Mouse (Mus musculus) hindbrain, embryonic 14.5 days (tissue): ENCODE data around the gene Ifne. TPM values are rescaled to one million over a fixed set of nuclear protein-coding genes. Genes with fewer than 3 reads are reported as not detected.

ENCODE experiments used
- ATAC-seq: fragments of 200-750 bp; cut with Nextera tagmentation; 2 replicates; pipeline ENCODE4 v1.8.0; 2017; ENCODE audit warnings: moderate number of reproducible peaks, mild to moderate bottlenecking, moderate TSS enrichment, moderate library complexity; ENCODE audit not compliant: low FRiP score
- DNase-seq: peaks from one replicate; pipeline ENCODE4 v3.0.0-alpha.2; 2015; ENCODE audit warnings: low spot score
- H3K27ac ChIP-seq: fragments of 300-500 bp; sonication (generic); 2 replicates; pipeline ENCODE4 v1.5.1; 2014; ENCODE audit warnings: mild to moderate bottlenecking, moderate library complexity
- H3K27me3 ChIP-seq: fragments of 300-500 bp; sonication (generic); 2 replicates; pipeline ENCODE4 v1.6.1; 2014; ENCODE audit warnings: mild to moderate bottlenecking, low read length, mixed read lengths; ENCODE audit not compliant: control insufficient read depth, insufficient read depth
- H3K36me3 ChIP-seq: fragments of 300-500 bp; sonication (generic); replicated peaks from 2 replicates; pipeline ENCODE4 v1.6.1; 2014; ENCODE audit not compliant: control insufficient read depth, insufficient read depth
- H3K4me1 ChIP-seq: fragments of 300-500 bp; sonication (generic); replicated peaks from 2 replicates; pipeline ENCODE4 v1.6.1; 2014; ENCODE audit warnings: antibody characterized with exemption, low read length, mixed read lengths; ENCODE audit not compliant: control insufficient read depth, insufficient read depth
- H3K4me2 ChIP-seq: fragments of 300-500 bp; sonication (generic); replicated peaks from 2 replicates; pipeline ENCODE4 v1.6.1; 2014; ENCODE audit warnings: mild to moderate bottlenecking, moderate library complexity
- H3K4me3 ChIP-seq: fragments of 300-500 bp; sonication (generic); replicated peaks from 2 replicates; pipeline ENCODE4 v1.5.1; 2014; ENCODE audit warnings: mild to moderate bottlenecking, low read length
- H3K9ac ChIP-seq: fragments of 300-500 bp; sonication (generic); 2 replicates; pipeline ENCODE4 v1.6.1; 2014
- H3K9me3 ChIP-seq: fragments of 300-500 bp; sonication (generic); 2 replicates; pipeline ENCODE4 v1.6.1; 2016; ENCODE audit warnings: low read length; ENCODE audit not compliant: control insufficient read depth
- WGBS: fragments of 180-500 bp; shearing (Covaris S2); extraction: QIAGEN DNeasy Blood & Tissue Kit; methylation state at CpG from one replicate; pipeline ENCODE4 v1.1.7; 2014; 5-methylcytosine and 5-hydroxymethylcytosine counted together
- polyA plus RNA-seq: library from polyadenylated mRNA; unstranded; fragments of >200 nt; fragmentation: Nextera tagmentation; extraction: Ambion mirVana; gene quantifications from 2 replicates; pipeline ENCODE4 v1.2.1, GENCODE M21; 2014

Ifne gene
- polyA plus RNA-seq, 1 experiment from 2014 or later: not detected

DNA sequence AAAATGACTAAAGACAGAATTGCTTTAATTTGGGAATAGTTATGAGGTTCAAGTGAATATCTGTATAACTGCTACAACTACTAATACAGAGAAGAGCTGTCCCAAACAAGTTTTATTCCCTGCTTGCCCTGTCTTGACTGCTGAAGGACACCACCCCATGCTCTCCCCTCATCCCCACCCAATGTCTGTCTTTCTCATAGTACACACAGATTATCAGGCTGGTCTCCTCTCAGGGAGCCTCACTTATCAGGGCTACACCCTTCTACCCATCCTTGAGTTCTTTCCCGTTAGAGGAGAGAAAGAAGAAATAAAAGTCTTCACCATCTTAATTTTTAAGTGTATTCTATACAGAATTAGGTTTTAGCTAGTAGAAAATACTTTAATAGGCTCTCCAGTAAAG lies 34.0 kb upstream of the Ifne start:
- Histone ChIP-seq H3K36me3 (no peaks in the 10 kb centered on the region), H3K27me3 (no peaks in the 10 kb centered on the region), H3K9ac (no peak overlapping the region), H3K9me3 (no peaks in the 10 kb centered on the region), H3K4me1 (no peaks in the 10 kb centered on the region), H3K4me2 (no peak overlapping the region), H3K4me3 (no peak overlapping the region), H3K27ac (no peak overlapping the region)
- 88% methylated on average over 1 of the region's 1 CpGs for WGBS
- no peak for DNase-seq
- ATAC-seq: no peak

DNA sequence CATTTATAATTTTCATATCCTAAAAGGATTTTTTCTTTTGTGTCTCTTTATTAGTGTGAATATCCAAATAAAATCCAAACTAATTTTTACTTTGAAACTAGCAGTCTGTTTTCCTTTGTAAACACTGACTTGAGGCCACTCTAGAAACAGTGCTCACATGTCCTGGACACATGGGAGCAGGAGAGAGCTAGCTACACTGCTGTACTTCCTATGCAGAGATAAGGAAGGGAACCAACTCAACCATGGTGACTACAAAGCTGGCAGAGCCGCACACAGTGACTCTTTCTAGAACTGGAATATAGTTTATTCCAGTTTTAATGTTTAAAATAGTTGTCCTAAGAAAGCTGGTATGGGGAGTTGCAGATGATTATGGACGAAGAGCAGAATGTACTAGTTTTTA lies 32.9 kb upstream of the Ifne start:
- ATAC-seq (no peak), DNase-seq (no peak)
- no peak overlapping the region for H3K27ac ChIP-seq
- no peak overlapping the region for H3K4me3 ChIP-seq
- no peaks in the 10 kb centered on the region for H3K27me3 ChIP-seq
- H3K9me3 ChIP-seq: no peaks in the 10 kb centered on the region
- 88% methylated on average over 2 of the region's 2 CpGs for WGBS
- H3K36me3 ChIP-seq: no peaks in the 10 kb centered on the region
- H3K4me1 ChIP-seq: no peaks in the 10 kb centered on the region
- H3K9ac ChIP-seq: no peak overlapping the region
- no peak overlapping the region for H3K4me2 ChIP-seq

DNA sequence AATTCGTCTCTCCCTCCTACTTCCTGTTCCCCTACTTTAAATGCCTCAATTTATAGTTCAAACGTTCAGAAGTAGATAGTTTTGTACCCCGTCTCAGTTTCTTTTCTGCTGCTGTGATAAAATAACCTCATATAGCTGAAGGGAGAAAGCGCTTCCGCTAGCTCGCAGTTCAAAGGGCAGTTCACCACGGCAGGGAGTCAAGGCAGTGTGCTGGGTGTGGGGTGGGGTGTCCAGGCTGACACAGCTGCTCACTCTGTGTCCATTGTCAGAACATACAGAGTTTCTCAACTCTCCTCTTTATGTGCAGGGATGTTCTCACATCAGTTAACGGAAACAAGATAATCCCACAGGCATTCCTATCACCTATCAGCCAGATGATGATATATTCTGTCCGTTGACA lies 32.2 kb upstream of the Ifne start:
- Histone ChIP-seq H3K4me2 (no peak overlapping the region), H3K9ac (no peak overlapping the region), H3K27me3 (no peaks in the 10 kb centered on the region), H3K4me1 (no peaks in the 10 kb centered on the region), H3K9me3 (no peaks in the 10 kb centered on the region), H3K36me3 (no peaks in the 10 kb centered on the region), H3K4me3 (no peak overlapping the region), H3K27ac (no peak overlapping the region)
- ATAC-seq (no peak), DNase-seq (no peak)
- 77% methylated on average over 9 of the region's 9 CpGs for WGBS

DNA sequence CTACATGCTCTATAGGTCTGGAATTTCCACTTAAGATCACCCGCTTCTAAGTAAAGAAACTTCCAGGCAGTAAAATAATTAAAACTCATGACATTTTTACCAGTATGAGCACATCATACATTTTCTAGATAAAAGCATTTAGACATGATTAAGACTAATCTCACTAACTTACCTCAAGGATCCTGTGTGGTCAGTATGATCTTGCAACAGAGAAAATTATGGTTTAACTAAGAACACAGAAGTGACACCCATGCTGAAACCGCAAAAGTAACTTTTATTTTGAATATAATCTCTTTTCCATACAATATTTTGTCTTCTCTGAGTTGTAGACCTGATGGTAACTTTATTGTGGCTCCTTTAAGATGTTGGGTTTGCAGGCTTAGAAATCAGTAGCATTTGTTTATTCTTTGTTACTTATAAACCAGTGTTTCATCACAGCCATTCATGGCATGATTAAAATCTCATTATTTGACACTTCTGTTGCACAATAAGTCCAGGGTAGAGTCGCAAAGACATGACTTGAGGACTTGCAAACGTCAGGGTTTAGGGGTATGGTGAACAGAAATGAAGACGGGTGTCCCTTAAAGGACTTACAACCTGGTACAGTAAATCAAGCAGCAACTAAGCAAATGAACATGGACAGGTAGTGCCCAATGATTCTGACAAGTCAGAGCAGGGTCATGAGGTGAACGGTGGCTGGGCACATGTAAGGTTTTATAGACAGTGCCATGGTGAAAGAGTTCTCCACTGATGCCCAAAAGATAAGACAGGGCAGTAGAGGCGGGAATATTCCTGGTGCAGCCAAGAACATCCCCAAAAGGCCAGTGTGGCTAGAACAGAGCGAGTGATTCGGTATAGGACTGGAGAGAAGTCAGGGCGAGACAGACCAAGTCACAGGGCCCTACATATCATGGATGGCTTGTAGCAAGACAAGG lies 29.9 kb upstream of the Ifne start:
- Histone ChIP-seq H3K9ac (no peak overlapping the region), H3K36me3 (no peaks in the 10 kb centered on the region), H3K9me3 (no peaks in the 10 kb centered on the region), H3K27me3 (no peaks in the 10 kb centered on the region), H3K27ac (no peak overlapping the region), H3K4me1 (no peaks in the 10 kb centered on the region), H3K4me2 (no peak overlapping the region), H3K4me3 (no peak overlapping the region)
- WGBS: 92% methylated on average over 10 of the region's 10 CpGs
- ATAC-seq (no peak), DNase-seq (no peak)

DNA sequence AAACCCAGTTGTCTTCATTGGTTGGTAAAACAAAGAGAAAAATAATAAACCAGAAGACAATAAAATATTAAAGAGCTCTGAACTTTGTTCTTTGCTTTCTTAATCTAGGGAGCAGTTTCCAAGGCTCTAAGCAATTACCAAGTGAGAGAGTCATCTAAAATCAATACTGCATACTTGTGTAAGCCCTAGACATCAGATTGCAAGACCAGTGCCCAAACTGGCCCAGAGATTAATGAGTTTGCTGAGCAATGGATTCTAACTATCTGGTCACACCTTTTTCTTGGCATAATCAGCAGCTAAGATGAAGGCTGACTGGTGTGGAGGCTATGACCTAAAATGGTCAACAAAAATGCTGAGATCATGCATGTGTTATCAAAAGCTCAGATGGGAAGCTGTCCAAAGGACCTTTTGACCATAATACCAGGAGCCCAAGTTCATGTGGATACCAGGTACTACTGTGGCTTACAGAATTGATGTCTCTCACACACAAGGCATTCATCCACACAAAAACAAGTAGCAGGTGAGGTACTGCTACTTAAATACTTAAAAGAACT lies 13.3 kb upstream of the Ifne start:
- no peaks in the 10 kb centered on the region for H3K27me3 ChIP-seq
- no peak overlapping the region for H3K4me3 ChIP-seq
- H3K27ac ChIP-seq: no peak overlapping the region
- no peaks in the 10 kb centered on the region for H3K9me3 ChIP-seq
- DNase-seq: no peak
- no peak overlapping the region for H3K4me2 ChIP-seq
- ATAC-seq: no peak
- H3K9ac ChIP-seq: no peak overlapping the region
- H3K4me1 ChIP-seq: no peaks in the 10 kb centered on the region
- H3K36me3 ChIP-seq: no peaks in the 10 kb centered on the region

DNA sequence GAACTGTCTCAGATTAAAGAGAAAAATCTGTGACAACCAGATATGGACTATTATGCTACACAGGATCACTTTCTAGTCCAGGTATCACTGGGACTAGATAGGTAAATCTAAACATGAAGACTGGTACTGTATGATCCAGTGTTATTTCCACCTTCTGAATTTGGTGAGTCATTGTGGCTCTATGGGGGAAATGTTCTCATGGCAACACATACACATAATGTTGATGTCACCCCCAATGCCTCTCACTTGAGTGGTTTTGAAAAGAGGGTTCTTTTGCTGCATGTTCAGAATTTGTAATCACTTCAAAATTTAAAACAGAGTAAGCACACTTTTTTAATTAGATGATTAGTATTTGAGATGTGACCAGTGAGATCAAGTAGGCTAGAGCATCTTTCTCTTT lies 8.2 kb upstream of the Ifne start:
- H3K9me3 ChIP-seq: no peaks in the 10 kb centered on the region
- H3K4me2 ChIP-seq: no peak overlapping the region
- H3K27me3 ChIP-seq: no peaks in the 10 kb centered on the region
- no peaks in the 10 kb centered on the region for H3K4me1 ChIP-seq
- ATAC-seq (no peak), DNase-seq (no peak)
- no peak overlapping the region for H3K4me3 ChIP-seq
- no peak overlapping the region for H3K27ac ChIP-seq
- no peak overlapping the region for H3K9ac ChIP-seq
- H3K36me3 ChIP-seq: no peaks in the 10 kb centered on the region

DNA sequence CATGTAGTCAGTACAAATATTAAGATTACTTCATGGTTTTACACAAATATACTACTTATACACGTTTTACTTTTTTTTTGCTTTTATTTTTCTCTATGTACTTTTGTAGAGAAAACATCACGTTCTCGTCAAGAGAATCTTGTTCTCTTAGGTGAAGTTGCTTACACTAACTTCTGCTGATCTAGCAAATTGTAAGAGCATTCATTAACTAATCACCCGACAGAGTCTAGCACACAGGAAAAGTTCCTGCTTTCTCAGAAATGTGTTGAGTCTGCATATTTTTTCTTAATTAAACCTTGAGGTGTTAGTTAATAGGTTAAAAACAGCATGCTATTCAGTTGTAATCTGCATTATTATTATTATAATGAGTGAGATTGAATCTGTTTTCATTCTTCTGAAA lies 1.2 kb downstream of the Ifne start:
- H3K4me2 ChIP-seq: no peak overlapping the region
- DNase-seq: no peak
- ATAC-seq: no peak
- no peaks in the 10 kb centered on the region for H3K9me3 ChIP-seq
- H3K27me3 ChIP-seq: no peaks in the 10 kb centered on the region
- no peaks in the 10 kb centered on the region for H3K36me3 ChIP-seq
- H3K9ac ChIP-seq: no peak overlapping the region
- H3K4me3 ChIP-seq: no peak overlapping the region
- 81% methylated on average over 4 of the region's 4 CpGs for WGBS
- no peak overlapping the region for H3K27ac ChIP-seq
- no peaks in the 10 kb centered on the region for H3K4me1 ChIP-seq

DNA sequence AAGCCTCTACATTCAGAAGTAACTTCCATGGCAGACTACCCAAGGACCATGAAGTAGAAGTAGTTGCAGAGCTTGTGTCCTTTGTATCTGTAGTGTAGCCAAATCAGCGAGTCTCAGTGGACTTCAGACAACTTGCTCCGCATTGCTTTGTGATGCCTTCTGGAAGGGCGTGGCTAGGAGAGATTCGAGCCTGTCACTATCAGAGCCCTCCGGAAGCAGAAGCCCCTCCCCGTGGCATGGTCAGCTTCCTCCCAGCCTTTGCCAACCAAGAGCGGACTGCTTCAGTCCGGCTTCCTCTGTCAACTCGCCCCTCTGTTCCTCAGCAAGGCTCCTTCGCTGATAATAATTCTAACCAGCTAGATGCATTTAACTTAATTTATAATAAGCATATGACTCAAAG lies 1.8 kb downstream of the Ifne start:
- WGBS: 47% methylated on average over 10 of the region's 10 CpGs
- H3K4me2 ChIP-seq: no peak overlapping the region
- no peaks in the 10 kb centered on the region for H3K27me3 ChIP-seq
- DNase-seq (no peak), ATAC-seq (no peak)
- H3K4me1 ChIP-seq: no peaks in the 10 kb centered on the region
- H3K4me3 ChIP-seq: no peak overlapping the region
- H3K27ac ChIP-seq: no peak overlapping the region
- H3K36me3 ChIP-seq: no peaks in the 10 kb centered on the region
- H3K9ac ChIP-seq: no peak overlapping the region
- no peaks in the 10 kb centered on the region for H3K9me3 ChIP-seq

DNA sequence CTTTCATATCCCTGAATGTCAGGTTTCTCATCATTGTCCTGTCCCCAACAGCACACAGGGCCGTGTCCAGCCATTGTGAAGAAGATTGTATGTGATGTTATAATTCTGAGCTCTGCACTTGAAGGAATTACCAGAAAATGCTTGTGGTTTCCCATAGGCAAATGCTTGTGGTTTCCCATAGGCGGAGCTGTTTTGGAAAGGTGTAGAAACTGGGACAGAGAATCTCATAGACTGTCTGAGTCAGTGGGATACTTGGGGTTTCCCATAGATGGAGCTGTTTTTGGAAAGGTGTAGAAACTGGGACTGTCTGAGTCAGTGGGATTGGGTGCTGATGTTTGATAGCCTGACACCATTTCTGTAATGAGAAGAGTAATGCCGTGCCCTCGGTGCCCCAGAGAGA lies 3.5 kb downstream of the Ifne start:
- H3K4me1 ChIP-seq: no peaks in the 10 kb centered on the region
- no peaks in the 10 kb centered on the region for H3K9me3 ChIP-seq
- no peak overlapping the region for H3K4me3 ChIP-seq
- H3K27ac ChIP-seq: no peak overlapping the region
- no peak overlapping the region for H3K4me2 ChIP-seq
- DNase-seq (no peak), ATAC-seq (no peak)
- H3K36me3 ChIP-seq: no peaks in the 10 kb centered on the region
- H3K27me3 ChIP-seq: no peaks in the 10 kb centered on the region
- no peak overlapping the region for H3K9ac ChIP-seq
- WGBS: 84% methylated on average over 4 of the region's 4 CpGs
